Mouse (Mus musculus) neural tube, embryonic 11.5 days (tissue): ENCODE measurements at regions not wholly inside any gene's neighbourhood (a gene's known extent, or its start where the extent isn't known, plus 50 kb on each side); places are given as distances from the start of the nearest gene placed in this dataset.

Source experiments
- ATAC-seq: fragments of 200-750 bp; cut with Nextera tagmentation; 2 replicates; pipeline ENCODE4 v1.8.0; 2017; ENCODE audit warnings: moderate number of reproducible peaks, mild to moderate bottlenecking, moderate TSS enrichment, moderate library complexity; ENCODE audit not compliant: insufficient read depth, low FRiP score, low TSS enrichment
- DNase-seq: peaks from one replicate; pipeline ENCODE4 v3.0.0-alpha.2; 2015; ENCODE audit warnings: low spot score
- H3K27ac ChIP-seq: fragments of 300-500 bp; sonication (generic); 2 replicates; pipeline ENCODE4 v1.5.1; 2014; ENCODE audit warnings: low read depth, mild to moderate bottlenecking, low read length
- H3K27me3 ChIP-seq: fragments of 300-500 bp; sonication (generic); 2 replicates; pipeline ENCODE4 v1.6.1; 2014; ENCODE audit warnings: mild to moderate bottlenecking, low read length, mixed read lengths; ENCODE audit not compliant: control insufficient read depth, insufficient read depth
- H3K36me3 ChIP-seq: fragments of 300-500 bp; sonication (generic); 2 replicates; pipeline ENCODE4 v1.6.1; 2014; ENCODE audit warnings: mild to moderate bottlenecking, low read length, moderate library complexity, mixed read lengths; ENCODE audit not compliant: control insufficient read depth, insufficient read depth
- H3K4me1 ChIP-seq: fragments of 300-500 bp; sonication (generic); 2 replicates; pipeline ENCODE4 v1.6.1; 2014; ENCODE audit warnings: low read length, mixed read lengths; ENCODE audit not compliant: control insufficient read depth, insufficient read depth
- H3K4me2 ChIP-seq: fragments of 300-500 bp; sonication (generic); 2 replicates; pipeline ENCODE4 v1.6.1; 2014; ENCODE audit warnings: low read depth, mild to moderate bottlenecking, moderate library complexity
- H3K4me3 ChIP-seq: fragments of 300-500 bp; sonication (generic); 2 replicates; pipeline ENCODE4 v1.5.1; 2014; ENCODE audit warnings: low read depth, low read length
- H3K9ac ChIP-seq: fragments of 300-500 bp; sonication (generic); 2 replicates; pipeline ENCODE4 v1.6.1; 2014; ENCODE audit warnings: mild to moderate bottlenecking, low read length
- H3K9me3 ChIP-seq: fragments of 300-500 bp; sonication (generic); 2 replicates; pipeline ENCODE4 v1.6.1; 2016; ENCODE audit warnings: low read length; ENCODE audit not compliant: control insufficient read depth
- WGBS: fragments of 180-500 bp; shearing (Covaris S2); extraction: QIAGEN DNeasy Blood & Tissue Kit; methylation state at CpG from one replicate; pipeline ENCODE4 v1.1.7; 2014; 5-methylcytosine and 5-hydroxymethylcytosine counted together

DNA sequence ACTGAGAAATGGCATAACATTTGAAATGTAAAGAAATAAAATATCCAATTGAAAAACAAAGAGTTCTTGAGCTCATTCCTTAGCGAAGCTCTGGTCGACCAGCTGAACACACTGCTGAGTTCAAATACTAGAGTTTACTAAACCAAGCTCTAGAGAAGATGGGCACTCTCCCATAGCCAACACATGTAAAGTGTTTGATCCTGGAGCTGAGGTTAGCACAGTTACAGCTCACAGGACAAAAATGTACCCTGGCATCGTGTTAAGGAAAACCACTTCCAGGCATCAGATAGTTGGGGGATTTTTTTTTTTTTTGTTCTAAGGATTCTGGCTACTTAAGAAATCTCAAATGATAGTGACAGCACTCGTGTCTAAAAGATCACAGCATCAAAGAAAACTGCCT lies 445.6 kb downstream of the Synb start:
- no peak overlapping the region for H3K4me3 ChIP-seq
- no peaks in the 10 kb centered on the region for H3K4me1 ChIP-seq
- DNase-seq = no peak
- no peaks in the 10 kb centered on the region for H3K9me3 ChIP-seq
- no peak overlapping the region for H3K4me2 ChIP-seq
- 79% methylated on average over 4 of the region's 4 CpGs for WGBS
- H3K36me3 ChIP-seq = no peaks in the 10 kb centered on the region
- no peak overlapping the region for H3K27ac ChIP-seq
- H3K9ac ChIP-seq = no peak overlapping the region
- no peaks in the 10 kb centered on the region for H3K27me3 ChIP-seq
- ATAC-seq = no peak

DNA sequence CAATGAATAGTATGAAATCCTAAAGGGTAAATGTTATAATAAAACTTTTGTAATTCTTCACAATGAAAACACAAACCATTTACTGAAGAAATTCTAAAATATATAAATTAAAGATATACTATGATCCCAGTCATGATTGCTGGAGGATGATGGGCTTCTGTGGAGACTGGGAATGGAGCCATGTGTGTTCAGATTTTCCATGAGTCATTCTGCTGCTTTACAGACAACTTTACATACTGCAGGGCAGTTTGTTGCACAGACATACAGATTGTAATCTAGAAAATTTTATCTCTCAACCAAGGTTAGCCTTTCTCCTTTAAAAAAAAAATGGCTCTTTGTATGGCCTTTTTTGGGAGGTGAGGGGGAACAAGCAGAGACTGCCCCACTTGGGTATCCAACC lies 446.5 kb downstream of the Synb start:
- Histone ChIP-seq H3K4me3 (no peak overlapping the region), H3K9ac (no peak overlapping the region), H3K4me1 (no peaks in the 10 kb centered on the region), H3K36me3 (no peaks in the 10 kb centered on the region), H3K27ac (no peak overlapping the region), H3K27me3 (no peaks in the 10 kb centered on the region), H3K4me2 (no peak overlapping the region), H3K9me3 (no peaks in the 10 kb centered on the region)
- ATAC-seq = no peak
- DNase-seq = no peak

DNA sequence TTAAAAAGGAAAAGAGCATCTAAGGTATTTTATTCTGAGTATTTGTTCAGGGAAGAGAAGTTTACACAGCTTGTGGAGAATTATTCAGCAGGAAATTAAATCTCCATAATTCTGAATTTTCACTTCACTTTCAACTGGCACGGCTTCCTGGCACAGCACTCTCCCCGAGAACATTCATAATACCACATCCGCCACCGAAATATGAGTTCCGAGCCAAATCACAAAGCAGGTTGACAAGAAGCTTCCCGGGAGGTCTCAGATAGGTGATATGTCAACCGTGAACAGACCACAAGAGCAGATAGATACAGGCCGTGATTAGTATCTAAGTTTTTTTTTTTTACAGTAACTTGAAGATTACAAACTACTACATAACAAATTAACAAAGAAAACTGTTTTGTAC lies 473.9 kb downstream of the Synb start:
- WGBS = 90% methylated on average over 8 of the region's 8 CpGs
- no peak overlapping the region for H3K4me3 ChIP-seq
- DNase-seq (no peak), ATAC-seq (no peak)
- no peaks in the 10 kb centered on the region for H3K4me1 ChIP-seq
- no peaks in the 10 kb centered on the region for H3K27me3 ChIP-seq
- no peaks in the 10 kb centered on the region for H3K9me3 ChIP-seq
- no peaks in the 10 kb centered on the region for H3K36me3 ChIP-seq
- no peak overlapping the region for H3K9ac ChIP-seq
- H3K4me2 ChIP-seq = no peak overlapping the region
- H3K27ac ChIP-seq = no peak overlapping the region

DNA sequence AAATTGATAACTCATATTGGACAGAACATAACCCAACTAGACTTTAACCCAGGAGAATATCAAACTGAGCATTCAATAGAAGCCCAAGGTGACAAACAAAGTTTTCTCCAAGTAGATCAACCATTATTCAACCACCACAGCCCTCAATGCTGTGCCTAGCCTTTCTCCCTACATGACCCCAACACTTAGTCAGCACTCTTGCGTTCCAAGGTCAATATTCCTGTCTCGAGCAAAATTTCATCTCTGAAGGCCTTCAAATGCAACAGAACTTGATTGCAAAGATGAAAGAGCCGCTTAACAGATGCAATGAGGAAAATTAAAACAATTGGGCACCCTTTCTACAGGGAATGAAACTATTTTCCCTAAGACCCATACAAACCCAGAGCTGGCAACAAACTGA lies 485.1 kb downstream of the Synb start:
- no peak for DNase-seq
- Histone ChIP-seq H3K9ac (no peak overlapping the region), H3K4me2 (no peak overlapping the region), H3K4me1 (no peaks in the 10 kb centered on the region), H3K27ac (no peak overlapping the region), H3K27me3 (no peaks in the 10 kb centered on the region), H3K4me3 (no peak overlapping the region), H3K9me3 (no peaks in the 10 kb centered on the region), H3K36me3 (no peaks in the 10 kb centered on the region)
- ATAC-seq = no peak
- 91% methylated on average over 3 of the region's 3 CpGs for WGBS

DNA sequence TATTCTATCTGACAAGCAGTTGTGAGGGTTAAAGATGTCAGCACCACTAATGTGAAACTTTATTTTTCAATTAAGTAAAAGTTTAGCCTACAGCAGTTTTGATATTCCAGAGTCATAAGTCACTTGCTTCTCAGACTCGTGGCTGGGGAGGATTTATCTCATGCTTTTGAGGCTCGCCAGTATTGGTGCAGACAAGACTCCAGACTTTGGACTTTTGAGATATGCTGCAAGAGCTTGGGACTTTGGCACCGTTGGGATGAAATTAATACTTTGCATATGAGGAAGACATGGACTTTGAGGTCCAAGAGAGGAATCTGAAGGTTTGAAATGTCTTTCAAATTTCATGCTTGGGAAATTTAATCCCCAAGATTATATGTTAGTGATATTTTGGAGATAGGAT lies 486.2 kb downstream of the Synb start:
- H3K9ac ChIP-seq = no peak overlapping the region
- no peaks in the 10 kb centered on the region for H3K9me3 ChIP-seq
- no peak overlapping the region for H3K4me2 ChIP-seq
- no peak overlapping the region for H3K27ac ChIP-seq
- 81% methylated on average over 3 of the region's 3 CpGs for WGBS
- no peak for ATAC-seq
- H3K4me1 ChIP-seq = no peaks in the 10 kb centered on the region
- H3K36me3 ChIP-seq = no peaks in the 10 kb centered on the region
- H3K4me3 ChIP-seq = no peak overlapping the region
- DNase-seq = no peak
- H3K27me3 ChIP-seq = no peaks in the 10 kb centered on the region

DNA sequence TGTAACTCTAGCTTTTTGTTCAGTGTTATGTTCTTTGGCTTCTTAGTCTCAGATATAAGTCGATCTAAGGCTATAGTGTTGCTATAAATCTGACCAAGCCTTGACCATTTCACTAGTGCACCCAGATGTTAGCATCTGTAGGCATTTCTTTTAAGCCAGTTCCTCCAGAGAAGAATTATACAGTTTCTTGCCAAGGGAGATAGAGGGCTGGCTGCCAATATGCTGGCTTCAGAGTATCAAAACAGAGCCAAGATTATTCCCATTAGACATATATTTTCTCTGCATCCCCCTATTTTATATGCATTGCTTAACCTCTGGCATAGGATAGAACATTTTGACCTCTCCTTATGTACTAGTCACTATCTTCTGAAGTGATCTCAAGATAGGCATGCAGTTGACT lies 487.5 kb downstream of the Synb start:
- WGBS = 95% methylated on average over 1 of the region's 1 CpGs

DNA sequence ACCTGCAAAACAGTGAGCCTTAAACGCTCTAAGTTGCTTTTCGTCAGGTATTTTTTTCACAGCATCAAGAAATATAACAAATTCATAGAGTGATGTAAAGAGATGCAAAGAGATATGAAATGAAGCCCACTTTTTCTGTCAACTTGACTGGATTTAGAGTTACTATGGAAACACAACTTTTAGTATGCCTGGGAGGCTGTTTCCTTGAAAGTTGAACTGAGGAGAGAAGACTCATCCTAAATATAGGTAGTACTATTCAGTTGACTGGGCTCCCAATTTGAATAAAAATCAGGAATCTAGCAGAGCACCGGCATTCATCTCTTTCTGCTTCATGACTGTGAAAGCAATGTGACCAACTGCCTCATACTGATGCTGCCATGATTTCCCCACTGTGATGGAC lies 509.7 kb downstream of the Synb start:
- Histone ChIP-seq H3K36me3 (no peaks in the 10 kb centered on the region), H3K27me3 (no peaks in the 10 kb centered on the region), H3K27ac (no peak overlapping the region), H3K9me3 (no peaks in the 10 kb centered on the region), H3K4me1 (no peaks in the 10 kb centered on the region), H3K9ac (no peak overlapping the region), H3K4me2 (no peak overlapping the region), H3K4me3 (no peak overlapping the region)
- ATAC-seq (no peak), DNase-seq (no peak)
- 94% methylated on average over 3 of the region's 3 CpGs for WGBS

More for the DNA sequence above, 487.5 kb downstream of the Synb start:
- no peaks in the 10 kb centered on the region for H3K36me3 ChIP-seq
- H3K4me2 ChIP-seq = no peak overlapping the region
- no peaks in the 10 kb centered on the region for H3K4me1 ChIP-seq
- no peaks in the 10 kb centered on the region for H3K9me3 ChIP-seq
- DNase-seq = no peak
- no peak for ATAC-seq
- no peak overlapping the region for H3K4me3 ChIP-seq
- H3K27ac ChIP-seq = no peak overlapping the region
- no peak overlapping the region for H3K9ac ChIP-seq
- no peaks in the 10 kb centered on the region for H3K27me3 ChIP-seq

GRCm38 (mm10) chr14:68783216-68783615 lies 510.9 kb downstream of the Synb start:
- Histone ChIP-seq H3K27ac (no peak overlapping the region), H3K9me3 (no peaks in the 10 kb centered on the region), H3K4me3 (no peak overlapping the region), H3K27me3 (no peaks in the 10 kb centered on the region), H3K36me3 (no peaks in the 10 kb centered on the region), H3K9ac (no peak overlapping the region), H3K4me1 (no peaks in the 10 kb centered on the region), H3K4me2 (no peak overlapping the region)
- WGBS = 91% methylated on average over 1 of the region's 1 CpGs
- DNase-seq (no peak), ATAC-seq (no peak)

GRCm38 (mm10) chr14:68770411-68770810 lies 523.7 kb downstream of the Synb start:
- Histone ChIP-seq H3K27me3 (no peaks in the 10 kb centered on the region), H3K27ac (no peak overlapping the region), H3K4me2 (no peak overlapping the region), H3K4me1 (no peaks in the 10 kb centered on the region), H3K36me3 (no peaks in the 10 kb centered on the region), H3K4me3 (no peak overlapping the region), H3K9me3 (no peaks in the 10 kb centered on the region), H3K9ac (no peak overlapping the region)
- whole genome bisulfite sequencing = 93% methylated on average over 2 of the region's 2 CpGs
- DNase-seq = no peak
- no peak for ATAC-seq
